Mouse (Mus musculus) cortical plate, adult 2 months (tissue): Measurements from ENCODE around the gene Rbck1.

Experiments
- CTCF ChIP-seq: fragments of 200-500 bp; IDR thresholded peaks from 2 replicates; pipeline ENCODE4 v1.5.1; 2011; ENCODE audit warnings: mild to moderate bottlenecking, control low read depth, low read length; ENCODE audit not compliant: insufficient read depth; ENCODE audit errors: extremely low read depth
- POLR2A ChIP-seq: fragments of 200-500 bp; IDR thresholded peaks from 2 replicates; pipeline ENCODE4 v1.6.1; 2011; ENCODE audit warnings: mild to moderate bottlenecking, low read length, control low read depth; ENCODE audit not compliant: insufficient read depth; ENCODE audit errors: extremely low read depth

GRCm38 (mm10) chr2:152368532-152369140 is 36.2 kb upstream of the Rbck1 start:
- peak; percentile 85 for TF ChIP-seq CTCF
- TF ChIP-seq POLR2A: no peak
